Mouse (Mus musculus): Measurements from ENCODE around the gene Zfp423. TPM values are rescaled to one million over a fixed set of nuclear protein-coding genes. Genes with fewer than 3 reads are reported as not detected.
"Not testable (repeated sequence)": the region's sequence is repeated elsewhere in the genome, so short reads cannot be mapped to it uniquely, and the experiment has no call there.

Gene Zfp423
- total RNA-seq, 2 experiments from 2014 or later: 0.18 TPM; not detected in 1

GRCm38 (mm10) chr8:87847796-87848195, 111.6 kb downstream of the Zfp423 start:
- ATAC-seq (ENCODE audit: poor library complexity, severe bottlenecking): no peak

DNA sequence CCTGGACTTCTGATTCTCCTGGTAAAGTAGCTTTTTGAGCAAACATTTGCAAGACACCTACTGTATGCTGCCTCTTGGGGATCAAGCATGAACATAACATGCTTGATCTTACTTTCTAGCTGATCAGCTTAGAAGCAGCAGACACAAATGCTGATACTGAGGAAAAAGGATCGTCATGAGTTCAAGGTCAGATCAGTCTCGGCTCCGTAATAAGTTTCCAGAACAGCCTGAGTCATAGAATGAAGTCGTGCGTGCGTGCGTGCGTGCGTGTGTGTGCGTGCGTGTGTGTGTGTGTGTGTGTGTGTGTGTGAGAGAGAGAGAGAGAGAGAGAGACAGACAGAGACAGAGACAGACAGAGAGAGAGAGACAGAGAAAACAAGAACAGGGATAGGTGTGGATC, 117.3 kb downstream of the Zfp423 start:
- not testable (repeated sequence) for ATAC-seq (ENCODE audit: poor library complexity, severe bottlenecking)

DNA sequence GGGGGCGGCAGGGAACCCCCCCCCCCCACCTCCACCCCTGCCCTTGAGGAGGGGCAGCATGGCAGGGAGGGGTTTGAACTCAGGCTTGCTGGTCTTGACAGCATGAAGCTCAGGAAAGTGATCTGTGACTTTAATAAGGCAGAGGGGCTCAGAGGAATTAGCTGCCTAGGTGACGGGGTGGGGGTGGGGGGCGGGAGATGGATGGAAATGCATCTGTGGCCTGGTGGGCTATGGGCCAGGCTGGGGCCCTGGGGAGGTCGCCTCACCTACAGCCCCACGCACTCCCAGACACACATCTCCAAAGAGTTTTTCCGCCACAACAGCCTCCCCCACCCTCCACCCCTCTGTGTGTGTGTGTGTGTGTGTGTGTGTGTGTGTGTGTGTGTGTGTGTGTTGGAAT, 122.1 kb downstream of the Zfp423 start:
- ATAC-seq (ENCODE audit: poor library complexity, severe bottlenecking): no peak

DNA sequence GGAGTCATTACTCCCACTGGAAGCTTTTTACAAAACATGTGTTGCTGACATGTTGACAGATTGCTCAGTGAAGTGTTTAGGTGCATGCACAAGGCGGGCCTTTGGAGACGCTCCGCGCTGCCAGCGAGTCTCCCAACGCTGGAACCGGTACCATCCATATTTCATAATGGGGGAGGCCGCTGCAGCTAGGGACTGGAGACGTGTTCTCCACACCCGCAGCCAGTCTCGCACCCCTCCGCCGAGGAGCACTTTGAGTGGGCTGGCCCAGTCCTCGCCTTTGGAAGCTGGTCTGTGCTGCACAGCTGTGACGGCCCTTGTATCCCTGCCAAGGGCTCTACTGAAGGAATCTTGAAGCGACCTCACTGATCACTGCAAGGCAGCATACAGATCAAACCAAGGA, 122.5 kb downstream of the Zfp423 start:
- no peak for ATAC-seq (ENCODE audit: poor library complexity, severe bottlenecking)

DNA sequence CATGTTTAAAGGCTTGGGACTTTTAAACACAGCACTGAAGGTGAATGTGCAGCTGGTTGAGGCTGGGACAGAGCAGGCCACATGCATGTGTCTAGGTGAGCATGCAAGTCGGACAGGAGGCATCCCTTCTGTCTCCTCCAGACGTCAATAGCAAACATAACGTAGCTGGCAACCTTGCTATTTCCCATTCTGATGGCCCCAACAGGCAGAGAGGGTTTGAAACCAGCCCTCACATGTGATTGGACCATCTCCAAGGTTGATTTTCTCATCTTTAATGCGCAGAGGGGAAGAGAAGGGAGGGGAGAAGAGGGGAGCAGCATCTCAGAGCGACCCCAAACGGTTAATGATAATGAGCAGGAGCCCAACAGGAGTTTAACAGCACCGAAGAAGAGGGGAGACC, 123.5 kb downstream of the Zfp423 start:
- no peak for ATAC-seq (ENCODE audit: poor library complexity, severe bottlenecking)

GRCm38 (mm10) chr8:87835411-87835821, 124.0 kb downstream of the Zfp423 start:
- no peak for ATAC-seq (ENCODE audit: poor library complexity, severe bottlenecking)

DNA sequence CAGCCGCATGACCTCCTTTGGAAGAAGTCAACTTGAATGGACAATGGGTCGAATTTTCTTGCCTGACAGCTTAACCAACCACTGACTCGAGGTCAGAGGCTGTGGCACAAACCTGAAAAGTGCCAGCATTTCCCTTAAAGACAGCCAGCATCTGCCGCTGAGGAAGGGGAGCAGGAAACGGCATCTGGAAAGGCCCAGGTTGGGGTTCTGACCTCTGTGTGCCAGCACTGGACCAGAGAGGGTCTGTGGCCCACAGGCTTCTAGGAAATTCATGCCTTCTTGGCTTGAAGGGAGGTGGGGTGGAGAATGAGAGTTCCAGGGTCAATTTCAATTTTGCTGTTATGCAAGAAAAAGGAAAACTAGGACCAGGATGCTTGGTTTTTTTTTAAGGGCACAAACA, 124.7 kb downstream of the Zfp423 start:
- no peak for ATAC-seq (ENCODE audit: poor library complexity, severe bottlenecking)

DNA sequence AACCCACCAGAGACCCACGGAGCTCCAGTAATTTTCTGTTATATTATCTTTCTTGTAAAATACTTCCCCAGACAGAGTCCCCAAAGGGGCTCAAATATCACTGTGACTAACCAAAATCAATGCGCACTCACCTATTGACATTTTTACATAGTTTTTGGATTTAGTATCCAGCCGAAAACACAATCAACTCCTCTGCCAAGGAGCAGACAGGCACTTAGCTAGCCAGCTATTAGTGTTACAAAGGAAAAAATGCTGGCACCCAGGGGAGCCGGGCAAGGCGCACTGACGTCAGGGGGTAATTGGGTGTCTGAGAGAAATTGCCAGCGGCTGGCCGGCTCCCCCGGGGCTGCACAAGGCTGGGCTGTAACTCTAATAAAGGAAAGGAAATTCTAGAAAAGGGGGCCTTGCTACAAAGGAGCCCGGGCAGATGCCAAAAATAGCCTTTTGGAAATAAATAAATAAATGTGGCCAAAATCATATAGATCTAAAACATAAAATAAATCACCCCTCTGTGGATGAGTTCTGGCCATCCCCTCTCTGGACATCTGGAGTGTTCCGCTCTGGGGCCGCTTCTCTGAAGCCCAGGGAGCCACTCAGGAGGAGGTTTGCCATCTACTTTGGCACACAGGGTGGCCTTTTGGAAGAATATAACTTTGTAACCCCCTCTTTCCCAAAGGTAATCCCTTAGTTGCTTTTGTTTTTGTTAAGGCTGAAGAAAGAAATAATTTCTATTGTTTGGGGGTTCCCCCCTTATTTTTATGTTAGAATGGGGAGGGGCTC, 125.4 kb downstream of the Zfp423 start:
- no peak for ATAC-seq (ENCODE audit: poor library complexity, severe bottlenecking)

DNA sequence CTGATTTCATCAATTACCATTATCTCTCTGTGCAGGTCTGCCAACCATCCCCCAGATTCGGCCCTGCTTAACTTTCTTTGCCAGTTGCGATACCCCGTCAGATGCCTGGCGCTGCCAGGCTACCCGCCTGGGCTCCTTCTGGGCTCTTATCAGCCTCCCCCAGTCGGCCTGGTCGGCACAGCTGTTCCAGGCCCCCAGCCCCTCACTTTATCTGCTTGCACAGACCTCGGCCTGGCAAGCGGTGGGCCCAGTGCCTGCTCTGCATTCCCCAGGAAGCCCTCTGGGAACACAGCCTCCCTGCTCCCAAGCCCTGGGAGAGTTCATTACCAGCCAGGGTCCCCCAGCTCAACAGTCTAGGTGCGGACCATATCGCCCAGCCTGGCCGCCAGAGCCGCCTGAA, 126.1 kb downstream of the Zfp423 start:
- ATAC-seq (ENCODE audit: poor library complexity, severe bottlenecking): no peak

GRCm38 (mm10) chr8:87832381-87833325, 126.7 kb downstream of the Zfp423 start:
- no peak for ATAC-seq (ENCODE audit: poor library complexity, severe bottlenecking)

DNA sequence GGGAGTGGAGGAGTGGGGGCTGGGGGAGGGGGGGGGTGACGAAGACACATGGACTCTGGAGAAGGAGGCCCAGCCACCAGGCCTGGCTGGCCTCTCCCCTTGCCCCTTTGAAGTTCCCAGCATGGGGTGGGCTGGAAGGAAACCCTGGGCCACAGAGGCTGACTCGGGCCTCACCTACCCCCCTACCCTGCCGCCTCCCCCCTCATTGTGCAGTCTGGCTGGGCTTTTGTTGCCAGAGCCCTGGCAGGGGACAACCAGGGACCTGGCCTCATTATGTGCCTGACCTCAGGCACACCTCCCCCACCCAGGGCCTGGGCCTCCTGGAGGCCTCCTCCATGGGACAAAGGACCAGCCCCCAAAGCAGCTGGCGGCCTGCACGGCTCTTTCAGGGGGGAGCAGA, 127.8 kb downstream of the Zfp423 start:
- ATAC-seq (ENCODE audit: poor library complexity, severe bottlenecking): no peak

DNA sequence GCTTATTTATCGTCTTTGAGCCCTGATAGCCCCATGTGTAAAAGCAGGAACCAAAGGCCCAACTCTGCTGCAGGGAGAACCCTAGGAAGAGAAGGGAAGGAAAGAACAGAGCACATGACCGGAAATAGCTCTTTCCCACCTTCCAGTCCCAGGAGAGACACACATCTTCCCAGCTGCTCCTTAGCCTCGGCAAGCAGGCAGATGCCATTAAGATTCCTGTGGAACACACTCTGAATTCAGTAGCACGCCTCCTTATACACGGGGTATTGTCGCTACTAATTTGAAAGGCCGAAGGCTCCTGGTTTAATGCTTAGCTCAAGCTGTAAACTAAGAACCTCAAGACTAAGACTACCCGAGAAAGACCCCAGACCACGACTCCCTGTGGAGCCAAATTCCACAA, 128.3 kb downstream of the Zfp423 start:
- no peak for ATAC-seq (ENCODE audit: poor library complexity, severe bottlenecking)

GRCm38 (mm10) chr8:87830200-87830599, 129.2 kb downstream of the Zfp423 start:
- ATAC-seq (ENCODE audit: poor library complexity, severe bottlenecking): no peak

DNA sequence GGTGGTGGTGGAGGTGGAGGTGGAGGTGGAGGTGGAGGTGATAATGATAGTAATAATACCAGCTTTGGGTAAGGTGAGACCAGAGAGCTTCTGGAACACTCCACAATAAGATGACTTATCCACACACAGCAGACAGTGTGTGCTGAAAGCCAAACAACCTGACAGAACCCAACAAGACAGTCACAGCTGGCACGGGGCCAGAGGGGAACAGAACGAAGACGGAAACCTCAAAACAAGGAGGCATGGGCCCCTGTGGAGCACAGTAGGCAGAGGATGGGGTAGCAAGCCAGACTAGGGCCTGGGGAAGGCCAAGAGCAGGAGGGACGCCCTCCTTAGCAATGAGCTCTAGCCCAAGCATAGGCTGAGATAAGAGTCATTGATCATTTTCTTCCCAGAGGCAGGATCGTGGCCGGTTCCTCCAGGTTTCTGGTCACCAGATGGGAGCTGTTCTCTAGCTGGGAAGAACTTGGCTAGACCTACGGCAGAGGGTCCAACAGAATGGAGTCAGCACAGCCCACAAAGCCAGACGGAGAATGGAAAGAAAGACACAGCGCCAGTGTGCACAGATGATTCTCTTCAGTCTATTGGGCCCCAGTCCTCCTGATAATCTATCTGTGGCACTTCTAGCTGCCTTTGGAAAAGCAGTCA, 133.3 kb downstream of the Zfp423 start:
- no peak for ATAC-seq (ENCODE audit: poor library complexity, severe bottlenecking)

- no peak for ATAC-seq (ENCODE audit: poor library complexity, severe bottlenecking)
Observed at GRCm38 (mm10) chr8:87823172-87823571, 136.2 kb downstream of the Zfp423 start.

DNA sequence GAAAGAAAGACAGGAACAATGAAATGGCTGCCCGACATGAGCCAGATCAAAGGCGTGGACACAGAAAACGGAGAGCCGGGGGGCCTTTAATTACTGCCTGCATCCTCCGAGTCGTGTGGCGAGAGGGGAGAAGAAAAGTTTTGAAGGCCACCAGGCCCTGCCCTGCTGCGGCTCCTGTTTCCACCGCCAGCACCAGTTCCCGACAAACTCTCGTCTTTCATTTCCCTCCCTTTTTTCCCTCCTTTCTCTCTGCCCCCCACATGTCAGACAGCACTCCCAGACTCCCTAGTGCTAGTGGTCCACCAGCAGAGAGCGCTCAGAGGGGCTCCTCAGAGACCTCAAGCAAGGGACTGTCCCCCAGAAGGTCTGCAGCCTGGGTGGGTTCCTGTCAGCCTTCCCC, 136.7 kb downstream of the Zfp423 start:
- no peak for ATAC-seq (ENCODE audit: poor library complexity, severe bottlenecking)

- no peak for ATAC-seq (ENCODE audit: poor library complexity, severe bottlenecking)
Observed at GRCm38 (mm10) chr8:87822175-87822574, 137.2 kb downstream of the Zfp423 start.

- no peak for ATAC-seq (ENCODE audit: poor library complexity, severe bottlenecking)
Observed at GRCm38 (mm10) chr8:87821655-87822054, 137.7 kb downstream of the Zfp423 start.

DNA sequence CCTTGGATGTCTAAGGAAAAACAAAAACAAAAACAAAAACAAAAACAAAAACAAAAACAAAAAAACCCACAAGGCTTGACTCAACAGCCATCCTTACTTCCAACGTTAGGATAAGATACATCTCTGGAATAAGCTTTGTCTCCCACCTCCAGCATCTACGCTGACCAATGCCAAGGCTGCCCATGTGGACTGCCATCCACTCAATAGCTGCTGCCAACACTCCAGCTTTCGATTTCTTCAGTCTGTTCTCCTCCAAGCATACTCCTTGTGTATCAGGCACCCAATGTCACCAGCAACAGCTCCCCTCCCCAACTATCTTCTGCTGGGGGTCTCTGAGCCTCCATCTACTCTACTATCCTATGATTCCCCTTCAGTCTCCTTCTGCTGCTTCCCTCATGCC, 140.1 kb downstream of the Zfp423 start:
- ATAC-seq (ENCODE audit: poor library complexity, severe bottlenecking): no peak

DNA sequence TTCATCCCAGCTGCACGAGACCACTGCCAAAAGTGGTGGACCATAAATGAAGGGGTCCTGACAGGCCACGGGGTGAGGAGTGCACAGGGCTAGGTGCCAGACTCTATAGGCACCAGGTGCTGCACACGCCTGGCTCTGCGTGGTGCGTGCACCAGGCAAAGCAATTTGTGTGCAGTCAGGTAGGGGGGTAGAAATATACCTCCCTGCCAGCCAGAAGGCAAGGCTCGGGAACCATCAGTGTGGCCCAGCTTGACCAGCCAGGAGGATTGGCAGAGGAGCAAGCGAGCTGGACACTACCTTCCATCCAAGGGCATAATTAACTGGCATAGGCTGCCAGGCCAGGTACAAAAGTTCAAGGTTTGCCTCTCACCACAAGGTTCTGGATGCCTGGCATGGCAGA, 140.9 kb downstream of the Zfp423 start:
- ATAC-seq (ENCODE audit: poor library complexity, severe bottlenecking): no peak

DNA sequence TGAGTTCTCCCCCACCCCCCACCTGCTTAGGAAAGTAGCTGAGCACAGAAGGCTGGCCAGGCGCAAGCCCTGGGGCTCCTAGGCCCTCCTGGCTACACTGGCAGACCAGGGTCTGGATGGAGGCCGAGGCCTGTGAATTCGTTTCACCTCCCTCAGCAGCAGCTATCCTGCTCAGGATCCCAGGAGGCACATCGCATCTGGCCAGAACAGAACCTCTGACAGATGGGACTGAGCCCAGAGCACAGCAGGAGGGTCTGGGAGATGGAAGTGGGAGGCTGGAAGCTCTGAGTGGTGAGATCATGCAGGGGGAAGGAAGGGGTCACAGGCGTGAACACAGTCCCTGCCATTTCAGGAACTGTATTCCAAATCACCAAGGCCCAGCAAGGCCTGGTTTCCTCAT, 143.3 kb downstream of the Zfp423 start:
- ATAC-seq (ENCODE audit: poor library complexity, severe bottlenecking): no peak

Data from megakaryocyte, adult 5-6 weeks (primary cell).